Mouse (Mus musculus) adrenal gland, postnatal 14 days (tissue): Measurements from ENCODE around the gene Stxbp6. TPM values are rescaled to one million over a fixed set of nuclear protein-coding genes. Genes with fewer than 3 reads are reported as not detected.
"Not testable (repeated sequence)": the region's sequence is repeated elsewhere in the genome, so short reads cannot be mapped to it uniquely, and the experiment has no call there.

Experiments used
- DNase-seq: peaks from one replicate; pipeline ENCODE4 v3.0.0; 2021; ENCODE audit warnings: mixed read lengths
- long read RNA-seq, 2 experiments: library from polyadenylated mRNA; stranded (forward); transcript quantifications; one replicate each; pipeline ENCODE4 v2.0.0; 2021
- total RNA-seq: library from RNA; stranded (reverse); gene quantifications from 2 replicates; pipeline ENCODE4 v1.2.3, GENCODE M21; 2021

The Stxbp6 gene
- total RNA-seq, result 16.9 and 19.4 TPM in 2 replicates
- long read RNA-seq, experiment 1, full-length matches to known transcripts, result 5 of 6 reads
- long read RNA-seq, experiment 1, partial matches to known transcripts, result 1 of 6 reads
- long read RNA-seq, experiment 1, other reads (novel, unspliced or antisense), result 0 of 6 reads
- long read RNA-seq, experiment 2, full-length matches to known transcripts, result 7 of 10 reads
- long read RNA-seq, experiment 2, partial matches to known transcripts, result 0 of 10 reads
- long read RNA-seq, experiment 2, other reads (novel, unspliced or antisense), result 3 of 10 reads

DNA sequence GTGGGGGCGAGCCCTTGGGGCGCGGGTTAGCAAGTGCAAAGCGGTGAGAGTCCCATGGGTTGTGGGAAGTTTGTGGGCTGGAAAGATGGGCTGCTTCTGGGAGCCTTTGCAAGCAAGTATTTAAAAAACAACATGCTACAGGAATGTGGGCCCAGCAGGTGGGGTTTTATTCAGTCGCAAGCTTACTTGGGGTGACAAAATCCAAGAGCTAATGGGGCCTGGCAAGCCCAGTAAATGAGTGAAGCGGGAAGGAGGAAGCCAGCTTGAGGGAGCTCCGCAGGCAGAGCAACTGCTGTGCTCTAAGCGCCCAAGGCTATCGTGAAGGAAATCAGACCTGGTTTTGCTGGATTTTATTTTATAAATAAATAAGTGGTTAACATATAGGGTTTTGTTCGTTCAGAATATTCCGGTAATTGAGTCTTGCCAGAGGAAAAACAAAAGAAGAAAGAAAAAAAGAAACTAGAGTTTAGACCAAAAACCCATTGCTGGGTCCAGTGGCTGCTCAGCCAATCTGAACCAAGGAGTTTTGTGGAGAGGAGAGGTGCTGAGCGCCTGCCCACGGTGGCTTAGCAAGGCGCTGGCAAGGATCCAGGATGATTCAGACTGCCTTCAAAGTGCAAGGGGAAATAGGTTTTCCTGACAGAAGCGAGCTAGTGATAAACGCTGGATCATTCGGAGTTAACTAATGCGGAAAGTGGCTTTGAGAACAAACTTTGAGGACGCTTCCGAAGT is at the start of gene Stxbp6:
TSS of gene Stxbp6 (minus strand) at position 99 of the 732 bp plus-strand sequence.
- peak; percentile 93 for DNase-seq

DNA sequence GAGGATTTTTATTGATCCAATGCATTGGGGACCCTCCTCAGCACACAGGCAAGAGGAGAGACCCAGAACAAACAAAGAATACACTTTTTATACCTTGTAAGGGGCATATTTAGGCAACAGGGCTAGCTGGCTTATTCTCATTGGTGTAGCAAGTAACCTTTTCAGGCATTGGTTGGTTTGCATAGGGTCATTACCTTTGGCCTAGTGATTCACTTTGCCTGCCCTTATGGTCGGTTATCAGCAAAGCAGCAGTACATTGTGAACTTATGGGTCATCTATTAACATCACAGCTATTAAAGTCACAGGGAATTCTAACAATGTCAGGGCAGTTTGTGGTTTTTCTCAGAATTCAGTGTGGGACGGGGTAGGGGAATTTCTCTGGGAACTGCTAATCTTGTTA is 28.4 kb upstream of the Stxbp6 start:
- not testable (repeated sequence) for DNase-seq

DNA sequence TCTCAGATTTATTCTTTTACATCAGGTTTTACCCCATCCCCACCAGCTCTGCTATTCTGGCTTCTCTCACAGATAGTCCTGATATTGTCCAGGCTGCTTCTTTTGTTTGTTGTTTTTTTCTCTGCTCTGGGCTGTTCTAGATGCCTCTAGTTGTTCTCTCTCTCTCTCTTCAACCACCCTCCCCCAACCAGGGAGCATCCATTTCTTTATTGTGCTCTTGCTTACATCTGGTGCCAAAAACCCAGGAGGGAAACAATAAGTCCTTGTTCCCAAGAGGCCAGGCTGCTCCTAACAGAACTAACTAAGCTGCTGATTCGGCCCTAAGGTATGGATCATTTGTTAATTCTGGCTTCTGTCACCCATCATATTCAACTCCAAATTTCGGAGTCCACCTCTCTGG is 19.2 kb upstream of the Stxbp6 start:
- DNase-seq, result no peak

DNA sequence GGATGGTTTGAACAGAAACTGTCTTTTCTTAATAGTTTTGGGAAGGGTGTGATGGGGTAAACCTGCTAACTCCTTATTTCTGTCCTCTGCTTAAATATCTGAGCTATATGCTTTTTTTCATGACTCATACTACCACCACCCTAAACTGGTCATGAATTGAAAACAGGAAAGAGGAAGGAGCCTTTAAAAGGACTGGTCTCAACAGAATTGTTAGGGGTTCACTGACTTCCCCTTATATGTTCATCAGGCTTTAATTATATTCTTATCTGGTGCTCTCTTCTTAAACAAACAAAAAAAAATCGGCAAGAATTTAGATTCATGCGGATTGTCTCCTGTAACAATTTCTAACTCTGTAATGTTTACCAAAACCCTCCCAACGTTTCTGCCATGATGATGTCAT is 17.9 kb upstream of the Stxbp6 start:
- no peak for DNase-seq

DNA sequence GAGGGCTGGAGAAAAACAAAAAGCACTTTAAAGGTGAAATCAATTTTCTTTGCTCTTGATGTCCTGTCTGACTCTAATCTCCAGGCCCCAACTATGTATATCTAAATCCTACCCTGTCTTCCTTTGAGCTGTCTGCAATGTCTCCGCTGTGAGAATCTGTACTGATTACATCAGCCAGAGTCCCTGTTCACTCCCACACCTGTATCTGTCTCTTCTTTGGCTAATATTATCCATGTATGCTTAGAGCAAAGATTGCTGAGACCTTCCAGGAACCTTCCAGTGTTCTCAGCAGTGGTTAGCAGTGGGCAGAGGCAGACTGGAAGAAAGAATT is 8.6 kb upstream of the Stxbp6 start:
- DNase-seq, result no peak

DNA sequence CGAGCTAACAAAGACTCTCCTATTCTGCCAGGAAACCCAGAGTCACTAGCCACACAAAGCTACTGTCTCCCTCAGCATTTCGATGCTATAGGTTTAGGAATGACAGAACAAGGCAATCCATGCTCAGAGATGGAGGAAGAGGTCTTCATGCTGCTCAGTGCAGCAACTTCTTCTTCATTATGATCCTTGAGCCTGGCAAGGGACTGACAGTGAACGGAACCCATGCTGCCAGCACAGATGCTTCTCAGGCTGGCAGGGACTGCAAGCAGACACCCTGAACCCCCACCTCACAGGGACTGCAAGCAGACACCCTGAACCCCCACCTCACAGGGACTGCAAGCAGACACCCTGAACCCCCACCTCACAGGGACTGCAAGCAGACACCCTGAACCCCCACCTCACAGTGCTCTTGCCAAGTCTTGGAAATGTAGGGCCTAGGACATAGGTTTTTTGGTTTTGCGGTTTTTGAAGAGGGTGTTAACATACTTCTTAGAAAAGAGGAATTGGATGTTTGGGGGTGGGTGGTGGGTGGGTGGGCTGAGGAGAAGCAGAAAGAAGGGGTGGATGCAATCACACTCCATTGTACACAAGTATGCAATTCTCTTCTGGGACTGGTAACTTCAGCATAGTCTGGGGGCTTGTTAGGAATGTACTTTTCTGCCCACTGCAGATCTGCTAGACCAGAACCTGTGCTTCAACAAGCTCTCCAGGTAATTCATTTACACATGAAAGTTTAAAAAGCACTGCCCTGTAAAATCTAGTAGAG is 8.1 kb upstream of the Stxbp6 start:
- DNase-seq, result no peak

DNA sequence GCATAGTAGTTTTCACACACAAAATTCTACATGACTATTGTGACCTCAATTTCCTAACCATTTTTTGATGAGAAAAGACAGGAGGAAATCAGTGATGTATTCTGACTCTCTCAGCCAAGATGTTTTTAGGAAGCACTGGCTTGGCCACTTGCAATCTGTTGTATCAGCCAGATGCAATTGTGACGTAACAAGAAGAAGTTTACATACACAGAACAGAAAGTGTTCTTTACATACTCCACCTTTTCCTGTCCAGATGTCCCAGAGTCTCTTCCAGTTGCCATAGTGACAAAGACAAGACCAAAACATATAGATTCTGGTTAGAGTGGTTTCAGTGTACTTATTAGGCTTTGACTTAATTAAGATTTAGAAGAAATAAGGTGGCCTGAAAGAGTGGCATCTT is 7.1 kb upstream of the Stxbp6 start:
- DNase-seq, result no peak

DNA sequence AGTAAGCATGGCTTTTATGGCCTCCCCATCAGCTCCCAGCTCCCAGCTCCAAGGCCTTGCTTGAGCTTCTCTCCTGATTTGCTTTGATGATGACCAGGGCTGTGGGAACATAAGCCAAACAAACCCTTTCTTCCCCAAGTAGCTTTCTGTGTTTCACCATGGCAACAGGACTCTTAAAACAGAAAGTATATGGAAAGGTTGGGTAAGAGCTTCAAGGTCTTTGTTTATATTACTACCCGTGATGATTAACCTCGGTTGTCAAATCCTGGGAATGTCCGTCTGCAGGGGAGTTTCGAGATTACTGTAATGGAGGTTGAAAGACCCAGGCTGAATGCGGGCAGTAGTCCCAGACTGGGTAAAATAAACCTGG is 6.2 kb upstream of the Stxbp6 start:
- DNase-seq, result no peak

DNA sequence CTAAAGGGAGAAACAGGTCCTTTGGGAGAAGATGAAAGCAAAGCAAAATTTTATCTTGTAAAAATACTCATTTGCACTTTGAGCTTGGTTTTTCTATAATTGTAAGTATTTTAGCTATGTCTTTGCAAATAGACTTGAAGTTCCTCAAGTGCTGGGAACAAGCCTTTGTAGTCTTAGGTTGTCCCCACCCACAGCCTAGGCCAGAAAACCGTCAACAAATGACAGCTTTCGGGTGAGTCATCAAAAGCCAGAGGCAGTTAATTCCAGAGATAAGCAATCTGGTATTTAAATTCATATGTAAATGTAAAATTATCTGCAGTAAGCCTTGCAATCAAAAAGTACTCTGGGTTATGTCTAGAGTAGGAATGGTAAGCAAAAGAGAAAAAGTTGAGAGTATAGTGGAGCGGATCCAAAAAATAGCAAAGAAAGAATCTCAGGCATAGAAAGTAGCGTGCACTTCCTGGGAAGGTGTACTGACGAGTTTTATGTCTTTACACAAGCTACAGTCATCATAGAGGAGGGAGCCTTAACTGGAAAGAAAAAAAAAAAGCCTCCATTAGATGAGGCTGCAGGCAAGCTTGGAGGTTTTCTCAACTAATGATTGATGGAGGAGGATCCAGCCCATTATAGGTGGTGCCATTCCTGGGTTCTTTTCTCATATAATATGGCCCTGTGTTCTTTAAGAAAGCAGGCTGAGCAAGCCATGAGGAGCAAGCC is 5.7 kb upstream of the Stxbp6 start:
- DNase-seq, result no peak

DNA sequence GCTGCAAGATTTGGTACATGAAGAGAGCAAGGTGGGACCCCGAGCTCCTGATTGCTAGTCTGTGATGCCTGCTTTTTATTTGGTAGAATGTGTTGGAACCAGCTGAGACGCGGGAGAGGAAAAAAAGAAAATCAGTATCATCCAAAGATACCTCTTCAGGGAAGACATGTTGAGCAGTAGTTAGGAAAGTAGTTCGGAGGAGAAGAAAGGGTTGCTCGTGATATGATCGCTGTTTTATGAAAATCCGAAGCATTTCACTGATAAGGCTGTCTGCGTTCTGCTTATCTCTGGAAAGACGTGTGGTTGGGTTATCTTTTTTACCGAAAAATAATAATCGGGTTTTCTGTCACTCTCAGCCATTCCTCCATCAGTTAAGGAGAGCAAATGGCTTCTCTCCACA is 1.1 kb upstream of the Stxbp6 start:
- no peak for DNase-seq

DNA sequence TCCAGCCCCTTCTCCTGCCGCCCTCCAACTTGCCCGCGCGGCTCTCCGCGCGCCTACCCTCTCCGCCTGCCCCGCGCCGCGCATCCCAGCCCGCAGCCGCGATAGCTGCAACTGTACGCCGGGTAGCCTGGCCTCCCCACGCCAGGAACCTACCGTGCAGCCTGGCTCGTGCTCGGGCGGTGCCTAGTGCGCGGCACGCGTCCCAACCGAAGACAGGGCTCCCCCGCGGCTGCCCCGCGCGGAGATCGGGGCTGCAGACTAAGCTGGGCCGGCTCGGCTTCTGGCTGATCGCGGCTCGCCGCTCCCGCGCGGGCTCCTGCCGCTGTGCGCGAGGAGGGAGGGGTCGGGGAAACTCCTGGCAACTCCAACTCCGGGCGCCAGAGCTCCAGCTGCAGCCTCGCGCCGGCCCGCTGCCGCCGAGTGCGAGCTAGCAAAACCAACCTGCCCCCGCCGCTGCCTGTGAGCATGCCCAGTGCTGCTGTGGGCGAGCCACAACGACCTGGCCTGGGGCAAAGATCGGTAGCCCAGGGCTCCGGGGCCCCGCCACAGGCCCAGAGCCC is 387 bp downstream of the Stxbp6 start:
- DNase-seq, result peak; percentile 88

DNA sequence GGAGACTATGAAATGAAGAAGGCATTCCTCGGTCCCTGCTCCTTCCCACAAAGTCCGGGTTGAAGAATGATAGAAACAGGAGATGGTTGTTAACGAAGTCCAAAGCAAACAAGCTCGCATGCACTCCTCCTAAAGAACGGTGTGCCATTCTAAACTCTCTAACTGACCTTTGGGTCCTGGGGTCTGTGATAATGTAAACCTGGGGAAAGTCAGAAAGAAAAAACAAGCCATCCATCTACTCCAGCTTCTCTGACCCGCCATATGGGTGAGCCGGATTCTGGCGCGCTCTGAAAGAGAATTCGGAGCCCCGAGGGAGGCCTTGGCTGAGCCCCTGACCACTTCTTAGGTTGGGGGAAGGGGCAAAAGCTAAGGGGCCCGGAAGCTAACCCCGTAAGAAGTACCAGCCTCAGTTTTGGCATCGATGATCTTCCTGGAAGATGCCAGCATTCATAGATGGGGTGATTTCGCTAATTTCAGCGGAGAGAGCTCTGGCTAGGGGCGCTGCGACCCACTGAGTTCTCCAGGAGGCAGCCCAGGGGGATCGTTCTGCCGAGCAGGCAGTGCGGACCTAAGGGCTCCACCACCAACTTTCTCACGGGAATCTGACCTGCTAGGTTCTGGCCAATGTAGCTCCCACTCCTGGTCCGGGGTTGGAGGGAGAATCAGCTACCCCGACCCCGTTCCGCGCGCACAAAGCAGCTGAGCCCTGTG is 1.0 kb downstream of the Stxbp6 start:
- DNase-seq, result peak; percentile 34

DNA sequence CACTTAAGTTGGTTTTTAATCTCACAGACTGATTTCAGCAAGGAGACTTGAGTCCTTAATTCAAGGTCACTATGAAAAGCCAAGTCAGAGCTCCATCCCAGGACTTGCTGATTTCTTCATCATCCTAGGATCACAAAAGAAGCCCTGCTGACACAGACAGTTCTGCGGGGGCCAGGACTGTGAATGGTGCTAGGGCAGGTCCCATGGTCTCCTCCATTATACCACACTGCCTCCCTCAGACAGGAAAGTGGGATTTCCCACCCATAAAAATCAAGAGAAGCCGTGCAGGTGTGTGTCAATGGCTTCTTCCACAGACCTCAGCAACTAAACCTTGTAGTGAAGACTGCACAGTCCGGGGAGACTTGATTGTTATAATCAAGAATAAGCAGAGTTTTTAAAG is 2.3 kb downstream of the Stxbp6 start:
- no peak for DNase-seq

DNA sequence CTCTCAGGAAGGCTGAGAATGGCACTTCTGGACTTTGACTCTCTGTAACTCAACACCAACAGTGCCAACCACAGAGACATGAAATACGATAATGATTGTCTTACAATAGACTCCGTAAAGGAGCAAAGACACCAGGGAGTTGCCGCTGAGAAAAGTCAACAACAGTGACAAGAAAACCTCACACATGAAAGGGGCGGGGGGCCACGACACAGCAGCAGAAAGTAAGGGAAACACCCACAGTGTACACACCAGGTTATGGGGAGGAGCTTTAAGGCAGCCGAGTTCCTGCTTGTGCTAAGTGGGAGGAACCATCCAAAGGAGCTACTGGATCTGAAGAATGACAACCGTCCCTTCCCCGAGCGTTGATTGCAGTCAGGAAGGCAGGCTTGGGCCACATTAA is 4.3 kb downstream of the Stxbp6 start:
- no peak for DNase-seq

DNA sequence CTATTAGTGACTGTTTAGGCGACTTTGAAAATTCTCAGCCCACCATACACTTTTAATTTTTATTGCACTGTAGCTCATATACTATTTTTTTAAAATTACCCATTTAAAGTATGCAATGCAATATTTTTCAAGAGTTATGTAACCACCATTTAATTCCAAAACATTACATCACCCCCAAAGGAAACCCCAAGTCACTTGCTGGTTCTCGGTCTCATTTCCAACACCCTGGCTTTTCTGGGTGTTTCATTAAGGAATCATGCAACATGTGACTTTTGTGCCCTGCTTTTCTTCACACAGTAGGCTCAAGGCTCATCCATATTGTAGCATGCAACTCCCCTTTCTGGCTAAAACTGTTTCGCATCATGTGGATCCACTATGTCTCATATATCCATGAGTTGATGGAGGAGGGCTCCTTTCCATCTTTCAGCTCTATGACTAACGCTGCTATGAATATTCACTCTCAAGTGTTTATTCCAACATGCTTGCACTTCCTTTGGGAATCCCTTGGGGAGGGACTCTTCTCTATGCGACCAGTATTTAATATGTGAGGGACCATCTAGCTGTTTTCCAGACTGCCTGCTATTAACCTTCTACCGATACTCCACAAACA is 6.3 kb downstream of the Stxbp6 start:
- no peak for DNase-seq

DNA sequence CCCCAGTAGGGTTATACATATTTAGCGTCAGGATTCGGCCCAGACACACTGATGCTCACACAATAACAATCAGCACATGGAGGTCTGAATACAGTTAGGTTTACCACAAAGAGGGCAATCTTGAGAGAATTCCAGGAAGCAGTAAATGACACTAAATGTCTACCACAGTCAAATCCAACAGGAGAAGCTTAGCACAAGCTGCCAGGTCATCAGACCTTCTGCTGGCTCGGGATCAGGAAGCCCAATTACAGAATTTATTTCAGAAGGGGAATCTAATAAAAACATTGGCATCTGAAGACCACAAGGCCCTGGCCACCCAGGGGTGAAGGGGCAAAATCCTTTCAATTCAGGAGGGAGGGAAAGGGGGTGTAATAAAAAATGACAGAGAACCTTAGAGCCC is 6.8 kb downstream of the Stxbp6 start:
- DNase-seq, result no peak

DNA sequence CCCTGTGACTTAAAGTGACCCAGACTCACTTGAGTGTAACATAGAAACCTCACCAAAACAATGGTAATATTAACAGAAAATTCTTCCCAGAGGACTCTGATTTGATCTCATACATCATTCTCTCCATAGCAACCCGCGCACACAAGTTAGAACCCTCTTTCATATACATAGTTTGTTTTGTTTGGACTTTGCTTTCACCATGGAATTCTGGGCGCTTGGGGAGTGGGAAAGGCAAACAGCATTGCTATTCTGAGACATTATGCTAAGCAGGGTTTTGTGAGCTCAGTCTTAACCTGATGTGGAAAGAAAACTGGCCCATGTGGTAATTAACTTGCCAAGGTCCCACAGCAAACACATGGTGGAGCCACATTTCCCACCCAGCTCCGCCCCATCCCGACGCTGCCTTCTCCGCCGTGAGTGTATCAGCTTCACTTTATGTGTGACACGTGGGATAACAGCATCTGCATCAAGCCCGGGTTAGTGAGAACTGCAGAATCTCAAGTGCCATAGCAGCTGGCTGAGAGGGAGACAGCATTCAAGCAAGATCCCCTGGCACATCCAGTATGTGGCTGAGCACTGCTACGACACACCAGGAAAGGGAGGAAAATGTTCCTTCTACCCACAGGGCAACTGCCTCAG is 7.3 kb downstream of the Stxbp6 start:
- no peak for DNase-seq

DNA sequence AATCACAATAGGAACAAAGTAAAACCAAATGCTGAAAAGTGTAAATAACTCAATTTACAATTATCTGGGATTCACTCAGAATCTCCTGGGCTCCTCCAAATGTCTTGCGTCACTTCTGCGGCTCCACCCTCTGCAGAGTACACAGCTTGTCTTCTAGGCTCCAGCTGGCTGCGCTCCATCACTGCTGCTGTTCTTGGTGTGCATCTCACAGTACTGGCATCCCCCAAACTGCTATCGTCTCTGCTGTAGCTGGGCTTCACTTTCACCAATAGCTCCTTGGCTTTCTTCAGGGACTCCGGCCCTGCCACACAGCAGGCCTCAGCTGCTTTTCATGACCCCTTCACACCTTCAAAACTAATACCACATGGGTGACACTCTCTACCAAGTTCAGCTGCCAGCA is 10.9 kb downstream of the Stxbp6 start:
- DNase-seq, result no peak

DNA sequence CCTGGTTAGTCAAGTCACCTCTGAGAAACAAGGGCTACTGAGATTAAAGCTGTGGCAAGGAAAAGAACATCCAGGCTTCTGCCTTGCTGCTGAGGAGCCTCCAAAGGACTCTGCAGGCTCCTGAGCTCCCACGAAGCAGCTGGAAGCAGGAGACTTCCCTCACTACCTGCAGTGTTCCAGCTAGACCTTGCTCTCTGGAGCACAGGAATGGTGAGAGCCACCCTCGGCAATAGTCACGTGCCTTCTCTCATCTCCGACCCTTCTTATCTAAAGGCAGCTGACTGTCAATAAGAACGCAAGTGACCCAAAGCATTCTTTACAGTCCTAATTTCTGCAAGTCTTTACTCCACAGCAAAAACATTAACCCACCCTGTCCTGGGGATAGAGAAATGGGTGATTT is 13.2 kb downstream of the Stxbp6 start:
- DNase-seq, result no peak

DNA sequence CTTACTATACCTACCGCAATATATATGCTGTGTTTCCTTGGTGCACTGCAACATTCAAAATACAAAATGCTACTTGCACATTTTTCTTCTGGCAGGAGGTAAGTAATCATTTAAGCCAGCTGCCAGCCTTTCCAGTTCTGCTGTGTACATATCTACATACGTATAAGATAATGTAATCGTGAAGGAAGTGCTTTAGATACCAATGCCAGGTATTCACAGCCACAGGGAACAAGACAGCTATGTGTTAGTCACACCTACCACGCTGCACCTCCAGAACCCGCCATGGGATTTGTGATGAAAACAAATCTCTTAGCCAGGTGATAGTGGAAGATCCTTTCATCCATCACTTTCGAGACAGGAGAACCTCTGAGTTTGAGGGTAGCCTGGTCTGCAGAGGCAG is 13.7 kb downstream of the Stxbp6 start:
- no peak for DNase-seq

DNA sequence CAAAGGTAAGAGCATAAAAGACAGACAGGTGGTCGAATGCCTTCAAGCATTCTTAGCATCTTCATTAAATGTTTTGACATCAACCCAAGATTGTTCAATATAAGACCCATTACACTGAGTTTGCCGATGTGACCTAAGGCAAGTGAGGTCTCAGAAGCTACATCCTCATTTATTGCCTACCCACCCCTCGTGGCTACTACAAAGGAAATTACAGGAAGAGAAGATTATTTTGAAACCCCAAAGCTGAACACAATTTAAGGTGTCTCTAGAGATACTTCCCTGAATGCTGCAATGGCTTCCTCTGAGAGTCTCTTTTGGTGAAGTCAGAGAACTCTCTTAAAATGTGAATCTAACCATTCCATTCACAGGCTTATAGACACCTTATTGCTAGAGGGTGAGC is 16.5 kb downstream of the Stxbp6 start:
- DNase-seq, result no peak
